Mouse (Mus musculus) c-Kit-positive CD71-positive TER-119-positive erythroid progenitor cells, embryonic 14.5 days (primary cell): ENCODE data around the gene Llph.
A peak's percentile ranks its signal among the peaks of the same experiment; 100 is the strongest.

Source experiments
- DNase-seq: peaks from one replicate; pipeline ENCODE4 v3.0.0-alpha.2; 2013; ENCODE audit warnings: low spot score

Llph gene

GRCm38 (mm10) chr10:120219578-120220359 lies 7.1 kb upstream of the Llph start:
- DNase-seq, result no peak

DNA sequence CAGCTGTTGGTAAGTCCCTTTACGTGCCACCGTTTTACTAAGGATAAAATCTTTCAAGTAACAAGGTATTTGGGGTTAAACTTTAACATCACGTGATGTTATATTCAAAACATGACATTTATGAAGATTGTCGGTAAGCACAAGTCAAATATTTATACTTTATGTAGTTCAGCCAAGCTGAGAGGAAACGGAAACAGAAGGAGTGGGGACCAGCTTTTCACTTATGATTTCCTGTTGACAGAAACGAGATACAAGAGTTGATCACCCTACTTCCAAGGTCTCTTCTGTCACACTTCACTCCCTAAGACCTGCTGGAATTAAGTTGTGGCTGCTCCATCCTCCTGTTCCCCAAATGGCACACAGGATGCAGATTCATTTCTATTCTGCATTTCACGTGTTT lies 6.1 kb upstream of the Llph start:
- DNase-seq, result no peak

GRCm38 (mm10) chr10:120231718-120232117 lies 4.8 kb downstream of the Llph start:
- DNase-seq, result peak; percentile 70

- peak; percentile 58 for DNase-seq
These were observed 6.9 kb downstream of the Llph start for GRCm38 (mm10) chr10:120233655-120234367.

GRCm38 (mm10) chr10:120236855-120237254 lies 10.0 kb downstream of the Llph start:
- no peak for DNase-seq

DNA sequence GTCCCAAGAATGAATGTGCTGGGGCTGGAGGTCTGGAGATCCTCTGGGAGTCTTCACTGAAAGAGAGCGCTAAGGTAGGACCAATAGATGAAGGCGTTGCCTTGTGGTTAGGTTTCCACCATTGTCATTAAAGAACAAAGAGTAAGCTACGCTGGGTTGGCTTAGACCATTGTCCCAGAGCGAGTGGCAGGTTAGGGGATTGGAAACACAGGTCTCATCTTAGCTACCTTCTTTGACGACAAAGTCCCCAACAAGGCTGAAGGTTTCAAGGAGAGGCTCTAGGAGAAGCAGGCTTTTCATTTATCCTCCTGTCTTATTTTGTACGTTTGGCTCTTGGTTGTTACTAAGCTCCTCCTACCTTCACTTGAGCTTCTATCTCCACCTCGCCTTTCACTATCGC lies 11.4 kb downstream of the Llph start:
- no peak for DNase-seq

GRCm38 (mm10) chr10:120239476-120239875 lies 12.6 kb downstream of the Llph start:
- no peak for DNase-seq

- no peak for DNase-seq
These were observed 15.6 kb downstream of the Llph start for GRCm38 (mm10) chr10:120242421-120242820.

DNA sequence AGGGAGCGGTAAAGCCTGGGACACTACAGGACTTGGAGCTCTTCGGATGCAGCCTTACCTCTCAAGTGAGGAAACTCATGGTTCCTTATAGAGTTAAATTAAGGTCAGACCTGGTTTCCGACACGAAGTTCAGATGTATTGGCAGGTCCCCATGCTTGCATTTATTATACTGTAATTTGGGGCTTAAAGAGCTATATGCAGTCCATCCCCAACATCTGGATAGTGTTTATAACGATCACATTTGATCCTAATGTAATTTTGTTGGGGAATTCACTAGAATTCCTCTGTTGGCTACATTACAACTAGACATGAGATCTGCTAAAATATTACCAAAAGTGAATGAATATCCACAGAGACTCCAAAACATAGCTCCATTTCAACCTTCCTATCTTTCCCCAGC lies 18.8 kb downstream of the Llph start:
- no peak for DNase-seq

- peak; percentile 53 for DNase-seq
These were observed 20.3 kb downstream of the Llph start for GRCm38 (mm10) chr10:120246994-120247750.

DNA sequence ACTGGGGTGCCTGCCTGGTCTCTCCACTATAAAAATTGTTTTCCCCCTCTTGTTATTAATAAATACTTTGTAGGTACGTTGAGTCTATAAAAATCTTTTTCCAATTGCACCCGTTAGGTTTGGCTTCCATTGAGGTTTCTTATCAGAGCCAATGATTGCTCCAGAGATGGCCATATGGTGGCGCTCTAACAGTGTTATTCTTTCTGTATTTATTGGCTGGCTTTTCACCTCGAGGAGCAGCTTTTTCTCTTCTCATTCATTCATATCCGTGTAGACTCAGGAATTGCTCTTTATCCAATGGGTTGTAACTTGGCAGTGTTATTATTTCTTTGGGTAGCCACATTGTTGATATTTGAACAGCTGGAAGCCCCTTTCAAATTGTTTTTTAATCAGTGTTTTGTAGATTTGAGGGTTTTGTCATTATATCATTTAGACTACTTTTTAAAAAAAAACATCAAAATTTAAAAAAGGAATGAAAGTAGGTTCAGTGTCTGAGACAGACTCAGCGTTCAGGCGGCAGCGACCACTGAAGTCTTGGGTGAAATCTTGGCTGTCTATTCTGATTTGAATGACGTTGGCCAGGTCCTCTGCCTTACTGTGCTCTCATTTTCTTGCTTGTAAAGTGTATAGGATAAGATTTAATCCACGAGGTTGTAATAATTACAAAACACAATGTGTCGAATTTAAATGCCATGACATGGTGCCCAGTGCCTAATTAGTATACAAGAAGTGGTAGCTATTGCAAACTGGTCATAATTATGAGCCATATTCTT lies 24.2 kb downstream of the Llph start:
- DNase-seq, result no peak

DNA sequence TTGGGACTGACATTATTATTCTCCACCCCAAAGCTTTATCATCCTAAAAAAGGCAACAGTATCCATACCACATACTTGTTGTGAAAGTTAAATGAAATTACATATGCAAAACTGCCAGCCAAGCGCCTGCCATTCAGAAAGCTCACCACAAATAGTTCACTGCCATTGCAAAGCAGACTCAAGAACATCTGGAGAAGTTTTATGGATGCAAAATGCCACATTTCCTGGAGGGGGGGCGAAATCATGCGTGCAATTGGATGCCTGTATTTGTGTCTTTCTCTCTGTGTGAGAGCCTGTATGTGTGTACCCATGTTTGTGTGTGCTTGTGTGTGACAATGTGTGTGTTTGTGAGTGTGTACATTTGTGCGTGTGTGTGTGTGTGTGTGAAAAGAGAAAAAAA lies 24.9 kb downstream of the Llph start:
- no peak for DNase-seq

GRCm38 (mm10) chr10:120252800-120253199 lies 25.9 kb downstream of the Llph start:
- no peak for DNase-seq

DNA sequence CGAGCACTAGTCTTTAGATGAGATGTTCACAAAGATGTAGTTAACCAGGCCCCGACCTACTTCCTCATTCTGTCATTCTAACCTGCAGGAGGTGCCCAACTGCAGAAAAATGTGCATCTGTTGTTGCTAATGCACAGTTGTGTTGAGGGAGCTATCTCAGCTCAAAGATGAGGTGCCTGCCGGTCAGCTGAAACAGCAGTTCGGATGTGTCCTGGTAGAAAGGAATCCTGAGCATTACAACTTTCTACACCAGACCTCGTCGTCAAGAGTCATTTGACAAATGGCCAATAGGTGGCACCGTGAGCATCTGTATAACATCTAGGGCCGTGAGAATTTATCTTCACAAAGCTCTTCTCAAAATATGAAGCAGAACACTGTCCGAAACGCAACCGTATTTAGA lies 30.4 kb downstream of the Llph start:
- peak; percentile 14 for DNase-seq

DNA sequence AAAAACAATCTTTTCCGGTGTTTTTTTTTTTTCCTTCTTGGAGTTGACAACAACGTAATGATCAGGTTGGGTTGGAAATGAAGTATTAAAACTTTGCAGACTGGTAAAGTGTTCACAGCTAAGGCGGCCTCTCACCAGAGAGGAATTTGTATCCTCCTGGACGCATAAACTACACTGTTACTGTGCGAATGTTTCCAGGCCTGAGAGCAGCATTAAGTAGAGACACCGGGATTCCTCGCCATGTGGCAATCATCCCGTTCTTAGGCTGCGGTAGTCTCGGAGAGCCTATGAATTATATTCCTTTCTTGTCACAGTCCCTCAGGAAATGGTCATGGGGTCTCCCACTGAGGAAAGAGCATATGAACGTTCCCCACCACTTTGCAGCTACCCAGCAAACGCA lies 40.9 kb downstream of the Llph start:
- DNase-seq, result no peak

DNA sequence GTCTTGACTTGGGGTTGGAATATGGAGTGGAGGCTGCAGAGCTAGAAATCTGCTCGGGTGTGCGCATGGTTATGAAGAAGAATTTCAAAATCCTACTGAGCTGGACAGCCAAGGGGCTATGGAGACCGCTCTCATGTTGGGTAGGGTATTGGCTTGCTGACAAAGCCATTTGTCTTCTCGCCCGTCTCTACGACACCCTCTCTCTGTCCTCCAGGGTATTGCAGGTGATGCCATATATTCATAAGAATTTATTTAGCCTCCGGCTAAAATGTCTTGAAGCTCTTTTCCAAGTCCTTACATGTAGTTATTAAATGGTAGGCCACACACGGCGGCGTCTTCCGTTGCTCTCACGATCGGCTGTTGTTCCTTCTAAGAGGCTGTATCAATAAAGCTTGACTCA lies 43.1 kb downstream of the Llph start:
- no peak for DNase-seq

GRCm38 (mm10) chr10:120270777-120271176 lies 43.9 kb downstream of the Llph start:
- DNase-seq, result peak; percentile 60

DNA sequence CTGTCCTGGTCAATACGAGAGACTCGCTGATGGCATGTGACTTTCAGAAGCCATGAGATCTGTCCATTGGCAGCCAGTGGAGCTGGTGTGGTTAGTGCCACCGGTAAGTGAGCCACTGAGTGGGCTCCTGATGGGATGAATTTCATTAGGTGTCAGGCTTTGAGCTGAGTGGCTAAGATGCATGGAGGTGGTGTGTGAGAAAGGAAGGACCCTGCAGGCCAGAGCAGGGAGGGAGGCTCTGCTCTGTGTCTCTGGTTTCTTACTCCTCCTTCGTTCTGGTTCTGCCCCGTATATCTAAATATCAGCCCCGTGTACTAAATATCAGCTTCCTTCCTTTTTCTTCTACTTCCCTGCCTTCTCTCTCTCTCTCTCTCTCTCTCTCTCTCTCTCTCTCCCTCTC lies 44.4 kb downstream of the Llph start:
- no peak for DNase-seq

DNA sequence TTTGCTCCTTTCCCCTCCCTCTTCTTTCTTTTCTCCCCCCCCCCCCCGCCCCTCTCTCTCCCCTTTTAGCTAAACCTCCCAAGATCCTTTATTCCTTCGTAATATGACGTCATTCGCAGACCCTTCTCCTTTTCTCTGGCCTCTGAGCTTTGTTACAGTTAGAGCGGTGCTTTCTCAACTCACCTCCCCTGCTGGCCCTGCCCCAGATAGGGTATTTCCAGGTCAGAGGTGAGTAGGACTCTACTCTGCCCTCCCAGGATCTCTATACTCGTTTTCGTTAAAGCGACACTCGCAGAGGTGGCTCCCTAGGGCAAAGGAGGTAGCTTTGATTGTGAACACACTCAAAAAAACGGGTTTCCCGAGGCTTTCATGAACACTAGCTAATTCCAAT lies 45.0 kb downstream of the Llph start:
- no peak for DNase-seq

GRCm38 (mm10) chr10:120272270-120272883 lies 45.5 kb downstream of the Llph start:
- no peak for DNase-seq

DNA sequence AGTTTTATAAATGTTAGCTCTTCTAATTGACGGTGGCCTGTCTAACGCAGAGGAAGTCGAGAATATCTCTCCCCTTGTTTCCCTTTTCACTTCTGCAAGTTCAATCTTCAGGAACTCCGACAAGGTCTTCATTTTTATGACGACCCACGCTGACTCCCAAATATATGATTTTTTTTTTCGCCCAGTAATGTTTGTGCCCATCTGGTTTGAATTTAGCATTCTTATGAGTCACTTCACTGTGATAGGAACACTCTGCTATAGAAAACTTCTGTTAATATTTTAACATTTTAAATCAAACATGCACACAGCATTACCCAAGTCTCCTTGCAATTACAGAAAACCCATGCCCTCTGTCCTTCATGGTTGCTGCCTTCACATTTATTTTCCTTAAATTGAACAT lies 46.5 kb downstream of the Llph start:
- no peak for DNase-seq
